Mouse (Mus musculus) thymus, adult 2 months (tissue): Measurements from ENCODE around the gene Zfp362.

Source experiments
- CTCF ChIP-seq: fragments of 200-500 bp; IDR thresholded peaks from 2 replicates; pipeline ENCODE4 v1.5.1; 2012; ENCODE audit warnings: mild to moderate bottlenecking, control low read depth, low read length, moderate library complexity, borderline replicate concordance; ENCODE audit not compliant: control insufficient read depth, poor library complexity, insufficient read depth; ENCODE audit errors: extremely low read depth
- POLR2A ChIP-seq: fragments of 200-500 bp; IDR thresholded peaks from 2 replicates; pipeline ENCODE4 v1.6.1; 2012; ENCODE audit warnings: mild to moderate bottlenecking, low read length, control low read depth, moderate library complexity; ENCODE audit not compliant: control insufficient read depth, poor library complexity, insufficient read depth; ENCODE audit errors: extremely low read depth

GRCm38 (mm10) chr4:128820568-128820967 lies 14.7 kb upstream of the Zfp362 start:
- TF ChIP-seq POLR2A (no peak), CTCF (no peak)
